In genomic region chr2:76525645-76526044, GRCm38 (mm10) we compare ENCODE assay signal across 18 mouse cellular contexts.
DNase-seq lines count a peak whose midpoint lies in the region; ATAC-seq lines count a peak whose summit lies in the region.
"Had no signal": no experiment of that assay in that cellular context is flagged by ENCODE, and none has a peak within 500 bp of the region (broad histone marks: within the 10 kb centered on the region; RNA-seq: fewer than 3 reads in every experiment).

No protein-coding gene starts in this region.

- H3K27me3 ChIP-seq in hindbrain, embryonic 11.5 days (ENCODE audit: control insufficient read depth, insufficient read depth, low read length): no peaks in the 10 kb centered on the region
- H3K27me3 ChIP-seq in hindbrain, embryonic 13.5 days: no peaks in the 10 kb centered on the region
- H3K27me3 ChIP-seq in midbrain, embryonic 10.5 days (ENCODE audit: low read depth, poor library complexity, severe bottlenecking): no peaks in the 10 kb centered on the region
- no peaks in the 10 kb centered on the region for H3K27me3 ChIP-seq in midbrain, embryonic 16.5 days (ENCODE audit: control insufficient read depth, insufficient read depth, low read depth, low read length)
- H3K27me3 ChIP-seq in intestine, embryonic 16.5 days (replicated peaks; ENCODE audit: control insufficient read depth, insufficient read depth, low read length): no peaks in the 10 kb centered on the region
- H3K27me3 ChIP-seq: embryonic facial prominence, embryonic 12.5 days; heart, embryonic 15.5 days had no signal

- no peak overlapping the region for H3K4me3 ChIP-seq in hindbrain, embryonic 11.5 days (ENCODE audit: low read depth, low read length)
- no peak overlapping the region for H3K4me3 ChIP-seq in hindbrain, embryonic 13.5 days
- no peak overlapping the region for H3K4me3 ChIP-seq in midbrain, embryonic 10.5 days
- no peak overlapping the region for H3K4me3 ChIP-seq in midbrain, embryonic 16.5 days (ENCODE audit: low read depth, low read length)
- no peak overlapping the region for H3K4me3 ChIP-seq in intestine, embryonic 16.5 days (ENCODE audit: low read length)
- H3K4me3 ChIP-seq: embryonic facial prominence, embryonic 12.5 days; heart, adult 2 months; heart, embryonic 15.5 days had no signal

- 24% methylated on average over 3 of the region's 3 CpGs for WGBS in hindbrain, embryonic 11.5 days
- 29% methylated on average over 3 of the region's 3 CpGs for WGBS in hindbrain, embryonic 13.5 days
- WGBS in midbrain, embryonic 10.5 days: 31% methylated on average over 3 of the region's 3 CpGs
- 33% methylated on average over 3 of the region's 3 CpGs for WGBS in midbrain, embryonic 16.5 days
- 57% methylated on average over 3 of the region's 3 CpGs for WGBS in intestine, embryonic 16.5 days

- no peaks in the 10 kb centered on the region for H3K4me1 ChIP-seq in hindbrain, embryonic 11.5 days (replicated peaks; ENCODE audit: control insufficient read depth, insufficient read depth, low read length)
- H3K4me1 ChIP-seq in hindbrain, embryonic 13.5 days (replicated peaks): no peaks in the 10 kb centered on the region
- H3K4me1 ChIP-seq in midbrain, embryonic 10.5 days: peaks cover 19% of the 10 kb centered on the region
- H3K4me1 ChIP-seq in midbrain, embryonic 16.5 days (ENCODE audit: control insufficient read depth, insufficient read depth, low read length): no peaks in the 10 kb centered on the region; the same call in 1 of the 2 replicates
- H3K4me1 ChIP-seq in intestine, embryonic 16.5 days (ENCODE audit: control insufficient read depth, insufficient read depth, low read length): no peaks in the 10 kb centered on the region; the same call in 1 of the 2 replicates
- H3K4me1 ChIP-seq: embryonic facial prominence, embryonic 12.5 days; heart, embryonic 15.5 days had no signal

- no peak overlapping the region for H3K4me2 ChIP-seq in hindbrain, embryonic 11.5 days (replicated peaks; ENCODE audit: low read depth, low read length)
- no peak overlapping the region for H3K4me2 ChIP-seq in hindbrain, embryonic 13.5 days
- no peak overlapping the region for H3K4me2 ChIP-seq in midbrain, embryonic 16.5 days (ENCODE audit: low read length)
- no peak overlapping the region for H3K4me2 ChIP-seq in intestine, embryonic 16.5 days (ENCODE audit: low read depth, low read length)
- H3K4me2 ChIP-seq: embryonic facial prominence, embryonic 12.5 days; heart, embryonic 11.5 days; heart, embryonic 15.5 days had no signal

- no peak overlapping the region for H3K27ac ChIP-seq in hindbrain, embryonic 11.5 days (ENCODE audit: low read depth, low read length)
- H3K27ac ChIP-seq in hindbrain, embryonic 13.5 days: no peak overlapping the region
- H3K27ac ChIP-seq in midbrain, embryonic 10.5 days (replicated peaks): peak overlapping the region; percentile 57
- H3K27ac ChIP-seq in midbrain, embryonic 16.5 days (ENCODE audit: low read length): no peak overlapping the region
- H3K27ac ChIP-seq in intestine, embryonic 16.5 days (ENCODE audit: low read length): no peak overlapping the region
- H3K27ac ChIP-seq: embryonic facial prominence, embryonic 12.5 days; heart, adult 2 months; heart, embryonic 15.5 days; hindbrain, postnatal 0 days had no signal

- DNase-seq in hindbrain, embryonic 11.5 days (ENCODE audit: low spot score): no peak
- DNase-seq in midbrain, embryonic 10.5 days (ENCODE audit: low spot score): peak; percentile 28
- DNase-seq in yolk sac, embryonic 10.5 days (ENCODE audit: low spot score): peak; percentile 41
- DNase-seq: adrenal gland, adult 2 months; adrenal gland, postnatal 25 days; cerebellum, adult 18-20 months; cerebellum, adult 9-11 months; gastrocnemius, postnatal 14 days; heart, adult 2 months; heart, postnatal 14 days had no signal

- no peak overlapping the region for H3K9ac ChIP-seq in hindbrain, embryonic 11.5 days (ENCODE audit: low read depth, low read length)
- H3K9ac ChIP-seq in hindbrain, embryonic 13.5 days: no peak overlapping the region
- no peak overlapping the region for H3K9ac ChIP-seq in midbrain, embryonic 16.5 days (ENCODE audit: low read depth, low read length)
- no peak overlapping the region for H3K9ac ChIP-seq in intestine, embryonic 16.5 days (ENCODE audit: low read depth, low read length)
- H3K9ac ChIP-seq: embryonic facial prominence, embryonic 12.5 days; heart, embryonic 15.5 days had no signal

- no peaks in the 10 kb centered on the region for H3K9me3 ChIP-seq in hindbrain, embryonic 11.5 days (ENCODE audit: control insufficient read depth, low read length)
- H3K9me3 ChIP-seq in hindbrain, embryonic 13.5 days: no peaks in the 10 kb centered on the region
- H3K9me3 ChIP-seq in midbrain, embryonic 10.5 days (replicated peaks): no peaks in the 10 kb centered on the region
- no peaks in the 10 kb centered on the region for H3K9me3 ChIP-seq in midbrain, embryonic 16.5 days (replicated peaks; ENCODE audit: control insufficient read depth, low read length, poor library complexity, severe bottlenecking)
- no peaks in the 10 kb centered on the region for H3K9me3 ChIP-seq in intestine, embryonic 16.5 days (ENCODE audit: control insufficient read depth, low read length)
- H3K9me3 ChIP-seq: embryonic facial prominence, embryonic 12.5 days; heart, embryonic 15.5 days had no signal

- ATAC-seq in hindbrain, embryonic 11.5 days (ENCODE audit: low FRiP score): peak; percentile 47; the same call in 1 of the 2 replicates
- no peak for ATAC-seq in hindbrain, embryonic 13.5 days (ENCODE audit: low FRiP score)
- ATAC-seq in midbrain, embryonic 16.5 days: no peak
- 0 out of 2 replicates have a peak, but pooled peaks have one; percentile 50 for ATAC-seq in intestine, embryonic 16.5 days
- ATAC-seq: forebrain, embryonic 16.5 days; hindbrain, postnatal 0 days had no signal

- no peaks in the 10 kb centered on the region for H3K36me3 ChIP-seq in hindbrain, embryonic 11.5 days (ENCODE audit: control insufficient read depth, insufficient read depth, low read length)
- no peaks in the 10 kb centered on the region for H3K36me3 ChIP-seq in hindbrain, embryonic 13.5 days
- no peaks in the 10 kb centered on the region for H3K36me3 ChIP-seq in midbrain, embryonic 10.5 days
- H3K36me3 ChIP-seq in midbrain, embryonic 16.5 days (ENCODE audit: control insufficient read depth, insufficient read depth, low read length): no peaks in the 10 kb centered on the region
- H3K36me3 ChIP-seq in intestine, embryonic 16.5 days (ENCODE audit: control insufficient read depth, insufficient read depth, low read length): no peaks in the 10 kb centered on the region
- H3K36me3 ChIP-seq: embryonic facial prominence, embryonic 12.5 days; heart, embryonic 15.5 days had no signal

Comparison
In these comparisons a context has a peak if more than half of its experiments do, and no peak if none do; other contexts are left out.
1. ATAC-seq: peak in hindbrain, embryonic 11.5 days (single experiment) and intestine, embryonic 16.5 days (single experiment); none in hindbrain, embryonic 13.5 days (single experiment) and midbrain, embryonic 16.5 days (single experiment).